ENCODE assay signal across 8 mouse cellular contexts in the genomic region with DNA sequence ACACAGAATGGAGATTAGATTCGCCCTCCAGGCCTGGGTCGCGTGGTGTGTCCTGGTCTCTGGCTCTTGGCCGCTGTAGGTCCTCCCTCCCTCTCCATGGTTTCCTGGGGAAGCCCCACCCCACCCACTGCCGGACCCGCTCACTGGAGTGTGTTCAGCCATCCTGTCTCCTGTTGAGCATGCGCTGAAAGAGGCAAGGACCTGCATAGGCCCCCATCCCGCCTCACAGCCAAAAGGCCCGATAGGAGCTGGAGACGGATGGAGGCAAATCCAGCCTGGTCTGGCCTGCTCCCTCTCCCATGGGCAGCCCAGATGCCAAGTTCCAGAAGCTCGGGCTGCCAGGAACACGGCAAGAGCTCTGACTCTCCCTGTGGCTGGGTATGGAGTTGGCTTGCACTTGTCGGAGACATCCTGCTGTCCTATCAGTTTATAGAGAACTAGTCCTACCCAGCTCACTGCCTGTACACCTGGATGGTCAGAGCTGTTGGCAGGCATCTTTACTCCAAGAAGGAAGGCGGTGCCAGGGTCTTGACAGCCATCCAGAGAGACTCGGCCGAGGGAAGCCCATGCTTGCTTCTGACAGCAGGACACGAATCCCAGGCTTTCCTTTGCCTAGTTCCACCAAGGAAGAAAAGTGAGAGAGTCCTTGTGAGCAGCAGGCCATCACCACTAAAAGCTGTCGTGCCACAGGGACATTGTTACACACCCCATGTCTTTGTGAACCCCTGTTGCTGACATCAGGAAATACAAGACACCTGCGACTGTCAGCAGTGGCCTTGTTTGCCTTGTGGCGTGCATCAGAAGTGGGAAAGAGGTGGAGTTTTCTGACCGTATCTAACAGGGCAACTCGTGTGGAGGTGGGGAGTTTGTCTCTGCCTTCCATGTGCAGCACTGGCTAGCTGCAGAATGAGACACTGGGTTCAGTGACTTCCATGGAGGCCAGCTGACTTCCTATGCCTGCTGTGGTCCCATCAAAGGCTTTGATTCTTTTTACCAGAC.
DNase-seq lines count a peak whose midpoint lies in the region; ATAC-seq and TF ChIP-seq lines count a peak whose summit lies in the region.

No protein-coding gene starts in this region.

- no peaks in the 10 kb centered on the region for H3K36me3 ChIP-seq in heart, embryonic 12.5 days
- H3K36me3 ChIP-seq in heart, embryonic 11.5 days (ENCODE audit: control insufficient read depth, insufficient read depth, low read length): no peaks in the 10 kb centered on the region
- H3K36me3 ChIP-seq in kidney, adult 2 months (ENCODE audit: control insufficient read depth, insufficient read depth, low read length): no peaks in the 10 kb centered on the region
- H3K36me3 ChIP-seq in midbrain, embryonic 14.5 days (ENCODE audit: control insufficient read depth, insufficient read depth, low read length): no peaks in the 10 kb centered on the region
- no peaks in the 10 kb centered on the region for H3K36me3 ChIP-seq in liver, postnatal 0 days (replicated peaks; ENCODE audit: insufficient read depth, low read length)

- no peak for TF ChIP-seq EP300 in liver, postnatal 0 days (IDR thresholded peaks at IDR 0.05; ENCODE audit: low read depth)

- no peak for TF ChIP-seq POLR2A in brain, embryonic 14.5 days (IDR thresholded peaks at IDR 0.05; ENCODE audit: borderline replicate concordance, extremely low read depth, insufficient read depth, insufficient read length, poor library complexity, severe bottlenecking)
- TF ChIP-seq POLR2A in kidney, adult 2 months (IDR thresholded peaks at IDR 0.05; ENCODE audit: low read depth, low read length): no peak

- H3K27ac ChIP-seq in heart, embryonic 12.5 days (ENCODE audit: poor library complexity, severe bottlenecking): no peak overlapping the region
- no peak overlapping the region for H3K27ac ChIP-seq in heart, embryonic 11.5 days (ENCODE audit: low read depth, low read length)
- H3K27ac ChIP-seq in kidney, adult 2 months (ENCODE audit: insufficient read depth, low read depth, low read length): no peak overlapping the region
- H3K27ac ChIP-seq in midbrain, embryonic 14.5 days (replicated peaks; ENCODE audit: low read depth, low read length): no peak overlapping the region; the same call in 1 of the 2 replicates
- H3K27ac ChIP-seq in liver, postnatal 0 days (ENCODE audit: low read depth): no peak overlapping the region

- peak; percentile 67 for DNase-seq in brain, embryonic 14.5 days (ENCODE audit: low read depth)
- peak; percentile 52 for DNase-seq in kidney, adult 2 months
- peak; percentile 63 for DNase-seq in midbrain, embryonic 14.5 days
- no peak for DNase-seq in layer of hippocampus, postnatal 36 days
- DNase-seq in liver, postnatal 0 days: no peak

- H3K9me3 ChIP-seq in heart, embryonic 12.5 days (replicated peaks): no peaks in the 10 kb centered on the region
- H3K9me3 ChIP-seq in heart, embryonic 11.5 days (replicated peaks; ENCODE audit: control insufficient read depth, low read length): no peaks in the 10 kb centered on the region
- H3K9me3 ChIP-seq in midbrain, embryonic 14.5 days (ENCODE audit: control insufficient read depth, low read length): no peaks in the 10 kb centered on the region
- H3K9me3 ChIP-seq in liver, postnatal 0 days (ENCODE audit: low read length): no peaks in the 10 kb centered on the region

- 62% methylated on average over 22 of the region's 22 CpGs for WGBS in heart, embryonic 12.5 days
- 61% methylated on average over 22 of the region's 22 CpGs for WGBS in heart, embryonic 11.5 days (ENCODE audit: insufficient replicate concordance)
- 71% methylated on average over 22 of the region's 22 CpGs for WGBS in kidney, adult 2 months
- 55% methylated on average over 22 of the region's 22 CpGs for WGBS in midbrain, embryonic 14.5 days
- 70% methylated on average over 22 of the region's 22 CpGs for WGBS in liver, postnatal 0 days (ENCODE audit: insufficient replicate concordance)

- H3K4me3 ChIP-seq in heart, embryonic 12.5 days: no peak overlapping the region
- no peak overlapping the region for H3K4me3 ChIP-seq in heart, embryonic 11.5 days (ENCODE audit: low read depth, low read length)
- no peak overlapping the region for H3K4me3 ChIP-seq in kidney, adult 2 months (ENCODE audit: insufficient read depth, low read depth, low read length)
- H3K4me3 ChIP-seq in midbrain, embryonic 14.5 days (replicated peaks; ENCODE audit: low read depth, low read length): no peak overlapping the region
- no peak overlapping the region for H3K4me3 ChIP-seq in liver, postnatal 0 days (ENCODE audit: low read depth, low read length)

- no peak overlapping the region for H3K4me2 ChIP-seq in heart, embryonic 12.5 days
- H3K4me2 ChIP-seq in heart, embryonic 11.5 days: no peak overlapping the region
- no peak overlapping the region for H3K4me2 ChIP-seq in midbrain, embryonic 14.5 days (ENCODE audit: low read length)
- no peak overlapping the region for H3K4me2 ChIP-seq in liver, postnatal 0 days (ENCODE audit: low read depth, low read length)

- peaks cover 46% of the 10 kb centered on the region for H3K27me3 ChIP-seq in heart, embryonic 12.5 days (replicated peaks)
- H3K27me3 ChIP-seq in heart, embryonic 11.5 days (ENCODE audit: control insufficient read depth, insufficient read depth, low read length): peaks cover 20% of the 10 kb centered on the region
- H3K27me3 ChIP-seq in kidney, adult 2 months (replicated peaks; ENCODE audit: control insufficient read depth, insufficient read depth, low read length): no peaks in the 10 kb centered on the region
- no peaks in the 10 kb centered on the region for H3K27me3 ChIP-seq in midbrain, embryonic 14.5 days (ENCODE audit: control insufficient read depth, insufficient read depth, low read length)
- no peaks in the 10 kb centered on the region for H3K27me3 ChIP-seq in liver, postnatal 0 days (ENCODE audit: insufficient read depth, low read length)

- no peak for TF ChIP-seq CTCF in brain, embryonic 14.5 days (IDR thresholded peaks at IDR 0.05; ENCODE audit: borderline replicate concordance, extremely low read depth, insufficient read depth, insufficient read length)
- no peak for TF ChIP-seq CTCF in kidney, adult 2 months (conservative IDR thresholded peaks at IDR 0.05; ENCODE audit: insufficient read depth, insufficient read length, low read depth, low read length)
- TF ChIP-seq CTCF in liver, postnatal 0 days (IDR thresholded peaks at IDR 0.05; ENCODE audit: low read depth): no peak

- H3K4me1 ChIP-seq in heart, embryonic 12.5 days (replicated peaks): peaks cover 35% of the 10 kb centered on the region
- peaks cover 7% of the 10 kb centered on the region; the same call in 1 of the 2 replicates for H3K4me1 ChIP-seq in heart, embryonic 11.5 days (ENCODE audit: control insufficient read depth, insufficient read depth, low read length)
- no peaks in the 10 kb centered on the region for H3K4me1 ChIP-seq in kidney, adult 2 months (ENCODE audit: control insufficient read depth, insufficient read depth, low read length)
- peaks cover 19% of the 10 kb centered on the region for H3K4me1 ChIP-seq in midbrain, embryonic 14.5 days (ENCODE audit: control insufficient read depth, insufficient read depth, low read length)
- peaks cover 6% of the 10 kb centered on the region; the same call in 1 of the 2 replicates for H3K4me1 ChIP-seq in liver, postnatal 0 days (ENCODE audit: insufficient read depth)

- no peak overlapping the region for H3K9ac ChIP-seq in heart, embryonic 12.5 days
- H3K9ac ChIP-seq in heart, embryonic 11.5 days (ENCODE audit: low read depth, low read length): no peak overlapping the region
- H3K9ac ChIP-seq in midbrain, embryonic 14.5 days (replicated peaks; ENCODE audit: low read length): no peak overlapping the region
- H3K9ac ChIP-seq in liver, postnatal 0 days (replicated peaks): no peak overlapping the region

- peak; percentile 72 for ATAC-seq in heart, embryonic 12.5 days (ENCODE audit: insufficient number of reproducible peaks, low FRiP score)
- ATAC-seq in heart, embryonic 11.5 days (replicated peaks; ENCODE audit: insufficient number of reproducible peaks, low FRiP score, low TSS enrichment): no peak
- peak; percentile 72 for ATAC-seq in midbrain, embryonic 14.5 days (ENCODE audit: low FRiP score, low TSS enrichment)
- ATAC-seq in frontal cortex, adult (ENCODE audit: low TSS enrichment): no peak
- ATAC-seq in liver, postnatal 0 days: no peak

Comparison
In these comparisons a context has a peak if more than half of its experiments do, and no peak if none do; other contexts are left out.
1. ATAC-seq: peak in heart, embryonic 12.5 days (single experiment) and midbrain, embryonic 14.5 days (single experiment); none in heart, embryonic 11.5 days (single experiment), frontal cortex, adult (single experiment) and liver, postnatal 0 days (single experiment).
2. DNase-seq: peak in brain, embryonic 14.5 days (single experiment), kidney, adult 2 months (single experiment) and midbrain, embryonic 14.5 days (single experiment); none in layer of hippocampus, postnatal 36 days (0 of 2) and liver, postnatal 0 days (single experiment).